Mouse (Mus musculus): ENCODE results near the gene Mettl11b.
"Not testable (repeated sequence)": the region's sequence is repeated elsewhere in the genome, so short reads cannot be mapped to it uniquely, and the experiment has no call there.

The Mettl11b gene

DNA sequence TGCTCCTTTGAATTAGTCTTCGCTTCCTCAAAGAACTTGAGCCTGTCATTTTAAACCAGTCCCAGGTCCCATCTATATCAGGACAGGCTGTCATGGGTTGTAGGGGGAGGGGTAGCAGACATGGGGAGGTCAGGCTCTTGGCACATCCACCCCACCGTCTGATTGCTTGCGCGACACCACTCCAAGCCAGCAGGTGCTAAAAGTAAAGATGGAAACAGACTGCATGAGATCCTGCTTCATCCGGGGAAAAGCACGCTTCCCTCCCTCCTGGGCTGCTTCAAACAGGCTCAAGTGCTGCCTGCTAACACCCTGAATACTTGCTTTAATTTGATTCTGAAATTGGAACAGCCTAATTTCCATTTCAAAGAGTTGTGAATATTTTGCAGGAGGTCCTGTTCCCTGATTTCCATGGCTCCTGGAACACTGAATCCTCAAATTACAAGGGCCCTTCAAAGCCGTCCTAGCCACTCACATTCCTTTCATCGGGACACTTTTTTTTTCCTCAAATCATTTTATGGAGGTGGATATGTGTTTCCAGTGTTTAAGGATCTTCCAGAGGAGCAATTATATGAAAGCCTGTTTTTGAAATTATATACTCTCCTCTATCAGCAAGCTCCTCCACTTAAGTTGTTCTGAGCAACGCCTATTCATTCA lies at the start of gene Mettl11b:
Gene Mettl11b (minus strand): TSS at position 127 of the 654 bp plus-strand sequence.
- no peak for DNase-seq (ENCODE audit: low spot score)

- DNase-seq (ENCODE audit: low spot score): no peak
Observed at GRCm38 (mm10) chr1:163757462-163758207, 32.6 kb upstream of the Mettl11b start.

DNA sequence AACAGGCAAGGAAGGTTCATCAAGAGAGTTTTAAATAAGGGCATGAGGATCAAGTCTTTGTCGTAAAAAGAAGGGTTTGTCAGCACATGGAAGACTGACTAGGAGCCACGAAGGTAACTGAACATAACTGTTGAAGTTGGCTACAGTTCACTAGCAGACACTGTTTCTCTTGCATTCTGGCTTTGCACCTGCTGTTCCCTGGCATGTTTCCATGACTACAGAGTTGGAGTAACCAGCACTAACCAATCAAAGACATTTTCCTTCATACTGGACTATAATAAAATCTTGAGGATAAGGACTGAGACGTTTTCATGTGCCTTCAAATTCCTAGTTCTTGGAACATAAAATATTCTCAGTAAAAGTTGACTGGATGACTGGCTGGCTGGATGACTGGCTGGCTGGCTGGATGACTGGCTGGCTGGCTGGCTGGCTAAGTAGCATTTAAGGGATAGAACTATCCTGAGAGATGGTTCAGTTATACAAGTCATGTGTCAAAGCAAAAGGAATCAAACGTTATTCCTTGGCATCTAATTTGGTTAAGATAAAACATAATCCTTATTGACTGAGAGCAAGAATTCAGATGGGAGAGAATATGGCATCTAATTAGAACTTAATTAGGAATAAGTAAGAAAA lies 26.4 kb upstream of the Mettl11b start:
- DNase-seq (ENCODE audit: low spot score): no peak

GRCm38 (mm10) chr1:163737239-163737533 lies 12.2 kb upstream of the Mettl11b start:
- DNase-seq (ENCODE audit: low spot score): no peak

GRCm38 (mm10) chr1:163736441-163737238 lies 11.6 kb upstream of the Mettl11b start:
- no peak for DNase-seq (ENCODE audit: low spot score)

- not testable (repeated sequence) for DNase-seq (ENCODE audit: low spot score)
Observed at GRCm38 (mm10) chr1:163731166-163731565, 6.1 kb upstream of the Mettl11b start.

- DNase-seq (ENCODE audit: low spot score): no peak
Observed at GRCm38 (mm10) chr1:163723913-163724312, 1.1 kb downstream of the Mettl11b start.

DNA sequence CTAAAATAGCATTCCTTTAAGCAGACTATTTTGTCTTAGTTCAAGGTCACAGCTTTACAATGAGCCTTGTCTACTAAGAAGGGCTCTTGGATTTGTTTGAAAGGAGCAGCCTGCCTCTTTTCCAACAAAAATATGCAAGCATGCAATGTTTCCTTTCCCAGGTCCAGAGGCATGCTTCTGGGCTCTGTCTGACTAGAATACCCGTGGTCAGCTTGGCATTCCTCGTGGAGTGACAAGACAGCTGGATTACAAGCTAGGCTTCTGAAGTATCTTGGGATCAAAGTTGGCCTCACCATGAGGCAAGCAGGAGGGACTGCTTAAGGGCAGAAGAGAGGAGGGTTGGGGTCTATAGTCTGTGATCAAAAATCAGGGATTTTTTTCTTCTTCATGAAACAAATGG lies 16.4 kb downstream of the Mettl11b start:
- DNase-seq (ENCODE audit: low spot score): no peak

DNA sequence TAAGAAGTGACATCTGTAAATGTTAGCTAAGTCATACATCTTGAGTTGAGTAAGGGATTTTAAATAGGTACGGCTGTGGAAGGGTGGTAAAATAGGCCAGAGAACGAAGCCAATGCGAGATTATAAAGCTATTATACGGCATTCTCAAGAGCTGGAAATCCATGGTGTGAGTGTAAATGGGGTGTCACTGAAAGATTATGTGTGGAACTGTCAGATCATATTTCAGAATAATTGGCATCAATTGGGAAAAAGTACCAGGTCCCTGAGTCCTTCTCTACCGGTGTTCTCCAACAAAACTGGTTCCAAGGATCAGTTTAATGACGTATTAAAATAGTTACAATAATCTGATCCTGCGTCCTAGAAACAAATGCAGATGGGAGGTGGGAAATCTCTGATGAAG lies 24.5 kb downstream of the Mettl11b start:
- no peak for DNase-seq (ENCODE audit: low spot score)

GRCm38 (mm10) chr1:163699702-163700101 lies 25.3 kb downstream of the Mettl11b start:
- DNase-seq (ENCODE audit: low spot score): no peak

- no peak for DNase-seq (ENCODE audit: low spot score)
Observed at GRCm38 (mm10) chr1:163691860-163692259, 33.2 kb downstream of the Mettl11b start.

GRCm38 (mm10) chr1:163682935-163683430 lies 42.0 kb downstream of the Mettl11b start:
- DNase-seq (ENCODE audit: low spot score): no peak

- DNase-seq (ENCODE audit: low spot score): no peak
Observed at GRCm38 (mm10) chr1:163682127-163682526, 42.9 kb downstream of the Mettl11b start.

DNA sequence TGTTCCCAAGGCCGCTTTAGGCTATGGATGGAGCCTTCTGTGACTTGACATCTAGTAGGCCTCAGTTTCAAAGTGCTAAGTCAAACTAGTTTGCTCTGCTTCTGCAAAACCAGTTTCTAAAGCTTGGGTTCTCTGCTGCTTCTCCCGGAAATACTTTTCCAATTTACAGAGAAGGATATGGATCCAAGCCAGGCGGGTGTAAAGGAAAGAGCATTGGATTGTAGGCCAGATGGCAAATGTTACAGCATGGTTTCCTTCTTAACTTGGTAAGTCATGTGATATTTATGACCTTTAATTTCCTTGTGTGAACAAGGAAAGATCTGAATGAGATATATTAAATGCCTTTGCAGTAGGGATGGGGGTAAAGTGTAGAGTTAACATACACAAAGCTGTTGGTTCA lies 52.2 kb downstream of the Mettl11b start:
- no peak for DNase-seq (ENCODE audit: low spot score)

- no peak for DNase-seq (ENCODE audit: low spot score)
Observed at GRCm38 (mm10) chr1:163671326-163671725, 53.7 kb downstream of the Mettl11b start.

- DNase-seq (ENCODE audit: low spot score): no peak
Observed at GRCm38 (mm10) chr1:163670702-163671101, 54.3 kb downstream of the Mettl11b start.

DNA sequence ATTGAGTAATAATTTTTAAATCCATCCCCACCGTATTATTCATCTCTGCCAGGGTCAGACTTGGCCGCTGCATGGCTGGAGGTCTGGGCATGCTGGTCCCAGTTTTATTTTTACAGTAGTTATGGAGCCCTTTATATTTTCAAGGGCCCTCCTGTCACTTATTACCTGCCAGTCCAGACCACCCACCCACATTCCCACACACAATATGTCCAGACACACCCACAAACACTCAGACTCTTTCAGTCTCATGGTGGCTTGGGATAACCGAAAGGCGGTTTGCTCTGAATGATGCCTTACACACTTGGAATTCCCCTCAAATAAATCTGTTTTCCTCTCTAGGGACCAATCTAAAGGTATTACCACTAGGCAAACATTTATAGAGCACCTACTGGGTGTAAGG lies 55.1 kb downstream of the Mettl11b start:
- no peak for DNase-seq (ENCODE audit: low spot score)

DNA sequence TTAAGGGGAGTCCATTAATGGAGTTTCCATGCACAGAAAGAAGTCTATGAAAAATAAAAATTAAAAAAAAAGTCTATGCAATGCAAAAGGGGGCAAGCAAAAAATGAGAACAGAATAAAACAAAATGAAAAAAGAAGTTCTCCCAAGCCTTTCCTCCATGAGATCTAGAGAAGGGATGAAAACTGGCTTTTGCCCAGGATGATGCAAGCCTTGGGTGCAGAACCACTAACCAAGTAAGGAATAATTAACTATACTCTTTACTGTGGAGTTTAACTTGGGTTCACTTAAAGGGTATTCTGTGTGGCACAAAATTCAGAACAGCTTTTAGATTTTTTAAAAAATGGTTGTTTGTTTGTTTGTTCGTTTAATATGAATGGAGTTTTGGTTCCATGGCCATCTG lies 62.6 kb downstream of the Mettl11b start:
- DNase-seq (ENCODE audit: low spot score): no peak

DNA sequence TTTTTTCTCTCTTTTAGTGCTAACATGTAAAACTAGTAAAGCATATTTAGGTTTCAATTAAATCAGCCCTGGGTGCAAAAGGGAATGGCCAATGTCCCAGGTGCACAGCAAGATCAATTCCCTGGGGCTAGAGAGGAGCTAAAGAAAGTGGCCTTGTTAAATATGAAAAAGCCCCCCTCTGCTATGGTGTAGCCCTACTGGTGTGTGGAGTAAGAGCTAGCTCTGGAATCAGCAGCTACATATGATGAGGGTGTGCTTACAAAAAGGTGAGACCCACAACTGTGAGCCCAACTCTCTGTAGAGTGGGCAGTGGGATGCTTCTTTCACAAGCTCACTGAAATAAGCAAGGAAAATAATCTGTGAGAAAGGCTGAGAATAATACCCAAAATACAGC lies 66.5 kb downstream of the Mettl11b start:
- DNase-seq (ENCODE audit: low spot score): no peak

GRCm38 (mm10) chr1:163657766-163658534 lies 67.1 kb downstream of the Mettl11b start:
- DNase-seq (ENCODE audit: low spot score): no peak

DNA sequence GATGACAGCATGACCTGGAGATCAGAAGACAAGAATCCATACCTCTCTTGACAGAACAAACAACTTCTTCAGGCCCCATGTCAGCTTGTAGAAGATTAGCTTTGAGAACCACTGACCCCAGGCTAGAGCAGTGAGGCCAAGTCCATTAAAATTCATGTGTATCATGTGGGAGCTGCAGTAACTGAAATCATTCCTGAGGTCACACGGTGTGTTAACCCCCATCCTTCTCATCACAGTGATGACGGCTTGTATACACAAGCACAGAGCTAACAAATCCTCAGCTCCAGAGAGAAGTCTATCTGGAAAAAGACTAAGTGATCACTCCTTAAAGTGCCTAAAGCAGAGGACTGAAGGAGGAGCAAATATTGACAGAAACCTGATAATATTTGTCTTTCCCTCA lies 68.0 kb downstream of the Mettl11b start:
- no peak for DNase-seq (ENCODE audit: low spot score)

GRCm38 (mm10) chr1:163656432-163656831 lies 68.6 kb downstream of the Mettl11b start:
- no peak for DNase-seq (ENCODE audit: low spot score)

Data from T-cell, adult 2 months (primary cell).